Mouse (Mus musculus) neural tube, embryonic 11.5 days (tissue): ENCODE measurements at regions not wholly inside any gene's neighbourhood (a gene's known extent, or its start where the extent isn't known, plus 50 kb on each side); places are given as distances from the start of the nearest gene placed in this dataset.

Experiments used
- ATAC-seq: fragments of 200-750 bp; cut with Nextera tagmentation; 2 replicates; pipeline ENCODE4 v1.8.0; 2017; ENCODE audit warnings: moderate number of reproducible peaks, mild to moderate bottlenecking, moderate TSS enrichment, moderate library complexity; ENCODE audit not compliant: insufficient read depth, low FRiP score, low TSS enrichment
- DNase-seq: peaks from one replicate; pipeline ENCODE4 v3.0.0-alpha.2; 2015; ENCODE audit warnings: low spot score
- H3K27ac ChIP-seq: fragments of 300-500 bp; sonication (generic); 2 replicates; pipeline ENCODE4 v1.5.1; 2014; ENCODE audit warnings: low read depth, mild to moderate bottlenecking, low read length
- H3K27me3 ChIP-seq: fragments of 300-500 bp; sonication (generic); 2 replicates; pipeline ENCODE4 v1.6.1; 2014; ENCODE audit warnings: mild to moderate bottlenecking, low read length, mixed read lengths; ENCODE audit not compliant: control insufficient read depth, insufficient read depth
- H3K36me3 ChIP-seq: fragments of 300-500 bp; sonication (generic); 2 replicates; pipeline ENCODE4 v1.6.1; 2014; ENCODE audit warnings: mild to moderate bottlenecking, low read length, moderate library complexity, mixed read lengths; ENCODE audit not compliant: control insufficient read depth, insufficient read depth
- H3K4me1 ChIP-seq: fragments of 300-500 bp; sonication (generic); 2 replicates; pipeline ENCODE4 v1.6.1; 2014; ENCODE audit warnings: low read length, mixed read lengths; ENCODE audit not compliant: control insufficient read depth, insufficient read depth
- H3K4me2 ChIP-seq: fragments of 300-500 bp; sonication (generic); 2 replicates; pipeline ENCODE4 v1.6.1; 2014; ENCODE audit warnings: low read depth, mild to moderate bottlenecking, moderate library complexity
- H3K4me3 ChIP-seq: fragments of 300-500 bp; sonication (generic); 2 replicates; pipeline ENCODE4 v1.5.1; 2014; ENCODE audit warnings: low read depth, low read length
- H3K9ac ChIP-seq: fragments of 300-500 bp; sonication (generic); 2 replicates; pipeline ENCODE4 v1.6.1; 2014; ENCODE audit warnings: mild to moderate bottlenecking, low read length
- H3K9me3 ChIP-seq: fragments of 300-500 bp; sonication (generic); 2 replicates; pipeline ENCODE4 v1.6.1; 2016; ENCODE audit warnings: low read length; ENCODE audit not compliant: control insufficient read depth
- WGBS: fragments of 180-500 bp; shearing (Covaris S2); extraction: QIAGEN DNeasy Blood & Tissue Kit; methylation state at CpG from one replicate; pipeline ENCODE4 v1.1.7; 2014; 5-methylcytosine and 5-hydroxymethylcytosine counted together

DNA sequence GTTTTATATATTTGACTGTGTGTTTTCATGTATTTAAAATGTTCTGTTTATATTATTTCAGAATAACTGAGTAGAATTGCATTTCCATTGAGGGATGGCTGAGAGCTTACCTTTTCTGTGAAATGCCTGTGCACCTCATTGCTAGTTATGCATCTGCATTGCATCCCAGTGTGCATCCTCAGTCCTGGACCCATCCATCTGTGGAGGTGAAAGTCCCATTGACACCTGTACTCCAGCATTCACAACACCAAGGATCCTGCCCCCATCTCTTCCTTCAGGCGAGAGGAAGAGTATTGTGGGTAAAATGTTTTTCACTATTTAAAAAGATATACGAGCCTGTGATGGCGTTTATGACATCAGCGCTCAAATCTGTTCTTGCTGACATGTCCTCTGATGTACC lies 134.6 kb upstream of the 4933402D24Rik start:
- DNase-seq = no peak

GRCm38 (mm10) chr1:63903201-63903600 lies 134.1 kb upstream of the 4933402D24Rik start:
- ATAC-seq (no peak), DNase-seq (no peak)
- no peak overlapping the region for H3K4me2 ChIP-seq
- H3K9ac ChIP-seq = no peak overlapping the region
- H3K36me3 ChIP-seq = no peaks in the 10 kb centered on the region
- no peak overlapping the region for H3K4me3 ChIP-seq
- H3K27ac ChIP-seq = no peak overlapping the region
- H3K9me3 ChIP-seq = no peaks in the 10 kb centered on the region
- no peaks in the 10 kb centered on the region for H3K27me3 ChIP-seq
- no peaks in the 10 kb centered on the region for H3K4me1 ChIP-seq
- 74% methylated on average over 3 of the region's 3 CpGs for WGBS

More for the DNA sequence above, 134.6 kb upstream of the 4933402D24Rik start:
- no peak for ATAC-seq
- Histone ChIP-seq H3K4me1 (no peaks in the 10 kb centered on the region), H3K27me3 (no peaks in the 10 kb centered on the region), H3K27ac (no peak overlapping the region), H3K4me3 (no peak overlapping the region), H3K9ac (no peak overlapping the region), H3K4me2 (no peak overlapping the region), H3K36me3 (no peaks in the 10 kb centered on the region), H3K9me3 (no peaks in the 10 kb centered on the region)
- 92% methylated on average over 4 of the region's 4 CpGs for WGBS

GRCm38 (mm10) chr1:63902391-63902790 lies 133.3 kb upstream of the 4933402D24Rik start:
- no peak overlapping the region for H3K9ac ChIP-seq
- H3K27ac ChIP-seq = no peak overlapping the region
- DNase-seq = no peak
- no peaks in the 10 kb centered on the region for H3K27me3 ChIP-seq
- H3K9me3 ChIP-seq = no peaks in the 10 kb centered on the region
- H3K4me1 ChIP-seq = no peaks in the 10 kb centered on the region
- H3K4me3 ChIP-seq = no peak overlapping the region
- no peaks in the 10 kb centered on the region for H3K36me3 ChIP-seq
- WGBS = 54% methylated on average over 1 of the region's 1 CpGs
- no peak overlapping the region for H3K4me2 ChIP-seq
- no peak for ATAC-seq

DNA sequence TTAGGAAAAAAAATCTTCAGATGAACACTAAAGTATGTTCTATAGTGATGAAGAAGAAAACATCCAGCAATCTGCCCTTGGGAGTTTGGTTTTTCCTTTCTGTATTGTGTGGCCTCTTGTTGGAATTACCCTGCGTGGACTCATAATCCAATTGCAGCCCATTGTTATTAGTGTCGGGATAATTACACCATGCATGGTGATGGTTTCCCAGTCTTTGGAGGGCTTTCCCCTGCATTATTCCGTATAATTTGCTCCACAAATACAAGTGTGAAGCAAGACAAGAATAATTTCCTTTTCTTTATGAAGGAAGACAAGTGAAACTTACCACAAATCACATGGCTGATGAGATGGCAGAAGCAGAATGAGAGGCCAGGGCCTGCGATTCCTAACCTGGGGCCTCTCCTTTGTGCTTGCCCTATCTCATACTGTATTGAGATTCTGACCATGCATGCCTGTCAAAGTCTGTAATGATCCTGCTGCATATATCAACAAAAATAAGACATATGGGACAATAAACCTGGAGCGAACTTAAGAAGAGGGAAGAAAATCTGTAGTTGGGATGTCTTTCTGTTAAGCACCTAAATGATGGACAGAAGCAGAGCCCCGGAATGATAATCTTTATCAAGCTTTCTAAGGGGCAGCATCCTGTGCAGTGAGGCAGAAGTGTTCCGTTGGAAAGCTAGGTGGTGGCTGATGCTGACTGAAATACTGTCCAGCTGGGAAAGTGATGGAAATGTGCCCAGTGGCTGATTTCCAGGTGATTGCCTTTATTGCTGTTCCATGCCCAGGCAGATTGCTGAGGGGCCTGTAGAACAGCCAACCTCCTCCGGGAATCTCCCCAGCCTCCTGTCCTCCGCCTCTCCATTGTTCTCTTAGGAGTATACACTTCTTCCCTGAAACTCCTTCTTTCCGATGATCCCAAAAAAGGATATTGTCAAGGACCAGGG lies 130.8 kb upstream of the 4933402D24Rik start:
- Histone ChIP-seq H3K9ac (no peak overlapping the region), H3K4me3 (no peak overlapping the region), H3K27ac (no peak overlapping the region), H3K9me3 (no peaks in the 10 kb centered on the region), H3K36me3 (no peaks in the 10 kb centered on the region), H3K27me3 (no peaks in the 10 kb centered on the region), H3K4me1 (no peaks in the 10 kb centered on the region), H3K4me2 (no peak overlapping the region)
- DNase-seq (no peak), ATAC-seq (no peak)
- WGBS = 76% methylated on average over 10 of the region's 10 CpGs

DNA sequence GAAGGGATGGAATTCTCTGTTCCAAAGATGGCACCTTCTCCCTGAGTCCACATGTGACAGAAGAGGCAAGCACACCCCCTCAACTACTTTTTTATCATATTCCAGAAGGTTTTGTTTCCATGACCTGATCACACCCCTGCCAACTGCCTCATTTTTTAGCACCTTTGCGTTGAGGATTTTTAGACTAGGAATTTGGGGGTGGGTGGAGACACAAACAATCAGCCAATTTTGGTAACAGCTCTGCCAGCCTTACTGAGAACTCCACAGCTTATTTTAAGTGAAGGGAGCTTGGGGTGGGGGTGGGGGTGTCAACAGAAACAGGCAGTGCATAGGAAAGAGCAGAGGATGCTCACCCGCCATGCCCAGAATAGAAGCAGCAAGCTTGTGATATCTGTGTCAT lies 129.7 kb upstream of the 4933402D24Rik start:
- ATAC-seq = no peak
- no peak overlapping the region for H3K9ac ChIP-seq
- no peak overlapping the region for H3K4me2 ChIP-seq
- no peak for DNase-seq
- no peaks in the 10 kb centered on the region for H3K36me3 ChIP-seq
- no peaks in the 10 kb centered on the region for H3K4me1 ChIP-seq
- WGBS = 82% methylated on average over 2 of the region's 2 CpGs
- no peak overlapping the region for H3K4me3 ChIP-seq
- H3K27ac ChIP-seq = no peak overlapping the region
- no peaks in the 10 kb centered on the region for H3K9me3 ChIP-seq
- no peaks in the 10 kb centered on the region for H3K27me3 ChIP-seq

DNA sequence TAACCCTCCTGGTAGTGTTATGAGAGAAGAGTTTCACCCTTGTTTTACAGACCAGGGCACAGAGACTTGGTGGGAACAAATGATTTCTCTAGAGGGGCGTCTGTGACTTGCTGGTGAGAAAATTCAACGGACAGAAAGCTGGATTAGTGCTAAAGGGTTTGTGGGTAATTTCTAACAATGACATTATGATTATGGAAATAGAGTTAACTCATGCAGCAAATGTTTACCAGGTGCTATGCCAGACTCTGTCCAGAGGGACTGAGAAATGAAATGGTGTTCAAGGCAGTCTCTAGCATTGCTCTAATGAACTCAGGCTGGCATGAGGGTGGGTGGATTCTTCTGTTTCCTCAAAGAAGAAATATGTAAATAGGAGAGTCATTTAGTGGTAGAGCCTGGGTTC lies 128.5 kb upstream of the 4933402D24Rik start:
- Histone ChIP-seq H3K9ac (no peak overlapping the region), H3K27me3 (no peaks in the 10 kb centered on the region), H3K36me3 (no peaks in the 10 kb centered on the region), H3K4me3 (no peak overlapping the region), H3K9me3 (no peaks in the 10 kb centered on the region), H3K4me2 (no peak overlapping the region), H3K27ac (no peak overlapping the region), H3K4me1 (no peaks in the 10 kb centered on the region)
- ATAC-seq (no peak), DNase-seq (no peak)
- 76% methylated on average over 2 of the region's 2 CpGs for WGBS

DNA sequence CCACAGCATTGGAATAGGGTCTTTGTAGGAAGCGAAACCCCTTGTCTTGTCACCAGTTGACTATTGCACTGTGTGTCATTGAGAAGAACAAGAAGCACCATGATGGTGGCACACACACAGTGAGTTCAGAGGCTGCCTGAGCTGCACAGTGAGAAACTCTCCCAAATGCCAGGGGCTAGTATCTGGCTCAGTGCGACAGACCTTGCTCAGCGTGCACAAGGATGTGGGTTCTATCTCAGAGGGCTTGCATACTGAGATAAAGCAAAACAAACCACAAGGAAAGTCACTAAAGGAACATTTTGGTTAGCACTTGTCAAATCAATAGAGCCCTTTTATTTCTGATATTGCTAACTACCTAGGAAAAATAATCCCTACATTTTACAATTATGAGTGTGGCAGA lies 110.5 kb upstream of the 4933402D24Rik start:
- no peaks in the 10 kb centered on the region for H3K27me3 ChIP-seq
- 81% methylated on average over 3 of the region's 3 CpGs for WGBS

GRCm38 (mm10) chr1:63876589-63877251 lies 107.7 kb upstream of the 4933402D24Rik start:
- Histone ChIP-seq H3K4me2 (no peak overlapping the region), H3K27me3 (no peaks in the 10 kb centered on the region), H3K4me3 (no peak overlapping the region), H3K9me3 (no peaks in the 10 kb centered on the region), H3K4me1 (no peaks in the 10 kb centered on the region), H3K27ac (no peak overlapping the region), H3K9ac (no peak overlapping the region), H3K36me3 (no peaks in the 10 kb centered on the region)
- WGBS = 86% methylated on average over 5 of the region's 5 CpGs
- ATAC-seq = no peak
- no peak for DNase-seq

More for the DNA sequence above, 110.5 kb upstream of the 4933402D24Rik start:
- no peak overlapping the region for H3K4me2 ChIP-seq
- H3K9me3 ChIP-seq = no peaks in the 10 kb centered on the region
- no peak overlapping the region for H3K4me3 ChIP-seq
- DNase-seq = no peak
- H3K4me1 ChIP-seq = no peaks in the 10 kb centered on the region
- no peak for ATAC-seq
- H3K9ac ChIP-seq = no peak overlapping the region
- H3K27ac ChIP-seq = no peak overlapping the region
- no peaks in the 10 kb centered on the region for H3K36me3 ChIP-seq
